Mouse (Mus musculus): ENCODE results near the gene Cdon.

DNA sequence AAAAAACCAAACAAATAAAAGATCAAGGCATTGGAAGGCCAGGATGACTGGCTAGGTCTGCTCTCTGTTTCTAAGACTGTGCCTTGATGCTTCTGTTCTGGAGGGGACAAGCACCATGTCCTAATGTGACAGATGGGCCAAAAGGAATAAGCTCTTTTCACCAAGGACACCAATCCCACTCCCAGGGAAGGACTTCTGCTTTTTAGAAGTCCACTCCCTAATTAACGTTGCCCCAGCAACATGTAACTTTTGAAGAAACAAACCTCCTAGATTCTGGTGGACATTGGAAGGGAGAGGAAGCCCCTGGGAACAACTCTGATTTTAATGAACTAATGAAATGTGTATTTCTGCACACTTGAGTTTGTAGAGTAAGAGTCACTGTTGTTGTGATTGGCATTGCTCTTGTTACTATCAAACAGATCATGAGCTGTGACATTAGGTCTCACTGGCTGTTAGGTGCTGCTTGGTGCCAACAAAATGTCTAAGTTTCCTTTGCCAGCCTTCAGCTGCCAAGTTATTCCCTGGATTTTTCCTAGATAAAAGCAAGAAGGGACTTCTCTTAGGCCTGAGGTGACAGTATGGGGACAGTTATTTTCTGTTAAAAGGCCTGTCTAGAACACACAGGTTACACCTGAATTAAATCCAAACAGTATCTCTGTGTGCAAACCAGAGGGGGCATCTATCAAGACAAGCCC is 102.0 kb downstream of the Cdon start:
- TF ChIP-seq CTCF (IDR thresholded peaks at IDR 0.05; ENCODE audit: low read depth) (no peak), EP300 (IDR thresholded peaks at IDR 0.05; ENCODE audit: low read depth) (no peak)
